Comparison of ENCODE assay signal across 15 mouse cellular contexts in genomic region chr16:55612873-55613272, GRCm38 (mm10).
DNase-seq lines count a peak whose midpoint lies in the region; ATAC-seq lines count a peak whose summit lies in the region.
"Had no signal": no experiment of that assay in that cellular context is flagged by ENCODE, and none has a peak within 500 bp of the region (broad histone marks: within the 10 kb centered on the region; RNA-seq: fewer than 3 reads in every experiment).

No protein-coding gene starts in this region.

- 72% methylated on average over 3 of the region's 3 CpGs for WGBS in kidney, embryonic 15.5 days

- ATAC-seq in kidney, embryonic 15.5 days (replicated peaks; ENCODE audit: low FRiP score) = no peak
- ATAC-seq: forebrain, embryonic 15.5 days; inflammation-experienced regulatory T-cells, adult 6 months; liver, embryonic 12.5 days; midbrain, embryonic 16.5 days had no signal

- no peak overlapping the region for H3K9ac ChIP-seq in kidney, embryonic 15.5 days
- H3K9ac ChIP-seq: forebrain, embryonic 15.5 days; heart, embryonic 13.5 days; liver, embryonic 12.5 days had no signal

- H3K36me3 ChIP-seq in kidney, embryonic 15.5 days = no peaks in the 10 kb centered on the region
- H3K36me3 ChIP-seq: forebrain, embryonic 15.5 days; heart, embryonic 13.5 days; hindbrain, embryonic 10.5 days; liver, embryonic 12.5 days had no signal

- H3K9me3 ChIP-seq in kidney, embryonic 15.5 days (replicated peaks) = no peaks in the 10 kb centered on the region
- H3K9me3 ChIP-seq: forebrain, embryonic 15.5 days; heart, embryonic 13.5 days; liver, embryonic 12.5 days had no signal

- H3K4me3 ChIP-seq in kidney, embryonic 15.5 days (replicated peaks) = no peak overlapping the region
- H3K4me3 ChIP-seq: forebrain, embryonic 15.5 days; heart, embryonic 13.5 days; hindbrain, embryonic 10.5 days; liver, embryonic 12.5 days had no signal

- no peak overlapping the region for H3K4me2 ChIP-seq in kidney, embryonic 15.5 days
- H3K4me2 ChIP-seq: forebrain, embryonic 15.5 days; heart, embryonic 13.5 days; liver, embryonic 12.5 days had no signal

- H3K27me3 ChIP-seq in kidney, embryonic 15.5 days = no peaks in the 10 kb centered on the region
- H3K27me3 ChIP-seq: forebrain, embryonic 15.5 days; heart, embryonic 13.5 days; liver, embryonic 12.5 days had no signal

- no peak overlapping the region for H3K27ac ChIP-seq in kidney, embryonic 15.5 days
- H3K27ac ChIP-seq: forebrain, embryonic 15.5 days; heart, embryonic 13.5 days; hindbrain, embryonic 10.5 days; liver, embryonic 12.5 days had no signal

- no peaks in the 10 kb centered on the region for H3K4me1 ChIP-seq in kidney, embryonic 15.5 days
- H3K4me1 ChIP-seq: forebrain, embryonic 15.5 days; hindbrain, embryonic 10.5 days; liver, embryonic 12.5 days had no signal

- peak; percentile 15 for DNase-seq in kidney, adult 11 months
- DNase-seq in 3134 (ENCODE audit: extremely low read depth, insufficient read length, low spot score) = peak; percentile 20
- DNase-seq in NIH3T3 (ENCODE audit: low read depth) = peak; percentile 60
- peak; percentile 9 to 27 for DNase-seq in kidney, postnatal 4 days
- no peak for DNase-seq in thymus, postnatal 10 days (ENCODE audit: low spot score in 2 of 2)
- DNase-seq in layer of hippocampus, postnatal 14 days (ENCODE audit: low spot score in 2 of 2) = no peak
- DNase-seq: cerebellum, adult 11 months; layer of hippocampus, adult 9-11 months had no signal

Comparison
In these comparisons a context has a peak if more than half of its experiments do, and no peak if none do; other contexts are left out.
1. DNase-seq: peak in kidney, adult 11 months (single experiment), 3134 (single experiment), NIH3T3 (single experiment) and kidney, postnatal 4 days (2 of 2); none in thymus, postnatal 10 days (0 of 2) and layer of hippocampus, postnatal 14 days (0 of 2).